Mouse (Mus musculus) brain, embryonic 18.5 days (tissue): ENCODE results near the gene Tmprss11a.

Experiments
- DNase-seq: peaks from one replicate; pipeline ENCODE4 v3.0.0-alpha.2; 2012; ENCODE audit warnings: low read depth, low spot score

Tmprss11a gene

DNA sequence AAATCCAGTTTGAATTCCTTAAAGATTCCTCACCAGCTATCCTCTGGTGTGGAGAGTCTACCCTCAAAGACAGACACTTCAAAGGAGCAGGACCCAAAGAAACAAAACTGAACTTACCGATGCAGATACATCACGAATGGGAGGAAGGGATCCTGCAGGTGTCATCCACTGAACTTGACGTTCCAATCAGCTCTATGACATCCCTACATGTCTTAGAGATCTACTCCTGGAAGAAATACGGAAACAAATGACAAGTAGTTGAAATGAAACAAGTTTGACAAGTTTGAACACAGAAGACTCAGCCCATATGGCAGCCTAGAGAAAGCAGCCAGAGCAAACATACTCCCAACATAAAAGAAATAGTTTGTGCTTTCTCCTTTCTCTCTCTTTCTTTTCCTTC lies at the start of gene Tmprss11a:
Gene Tmprss11a, minus strand, starts transcription at position 101 of the 400 bp plus-strand sequence.
- DNase-seq = no peak

DNA sequence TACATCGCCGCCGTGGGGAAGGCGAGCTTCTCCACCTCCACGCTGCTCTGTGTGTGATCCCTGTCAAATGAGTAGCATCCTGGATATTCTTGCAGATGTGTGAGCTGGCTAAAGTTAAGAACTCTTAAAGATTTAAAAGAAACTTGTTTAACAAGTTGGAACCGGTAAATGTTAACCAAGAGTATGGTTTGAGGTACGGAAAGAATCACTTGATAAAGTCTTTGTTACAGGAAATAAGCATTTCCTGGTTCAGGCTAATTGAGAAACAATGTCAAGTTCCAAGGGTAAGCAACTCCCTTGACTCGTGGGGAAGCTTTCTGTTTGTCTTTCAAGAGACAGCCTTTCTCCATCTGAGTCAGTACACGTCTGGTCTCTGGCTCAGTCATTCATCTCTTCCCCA lies 49.7 kb upstream of the Tmprss11a start, which contains the start of gene Tmprss11g:
Gene Tmprss11g, minus strand, starts transcription at position 101 of the 400 bp plus-strand sequence.
- no peak for DNase-seq

DNA sequence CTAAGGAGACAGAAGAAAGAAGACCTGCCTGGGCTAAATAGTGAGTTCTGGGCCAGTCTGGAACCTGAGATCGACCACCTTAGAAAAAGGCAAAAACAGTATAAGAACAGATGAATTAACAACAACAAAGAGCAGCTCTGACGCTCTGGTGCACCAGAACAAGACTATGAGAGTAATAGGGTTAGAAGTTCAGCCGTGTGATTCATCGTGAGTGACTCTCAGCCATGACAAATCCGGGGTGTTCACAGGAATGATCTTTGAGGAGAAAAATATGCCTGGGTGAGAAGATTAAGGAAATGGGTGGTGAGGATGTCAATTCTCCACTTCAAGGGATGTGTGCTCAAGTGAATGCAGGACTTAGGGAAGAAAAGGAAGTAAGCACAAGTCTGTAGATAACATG lies 42.7 kb upstream of the Tmprss11a start:
- DNase-seq = no peak

- DNase-seq = no peak
Measured at GRCm38 (mm10) chr5:86493453-86493852, 24.7 kb upstream of the Tmprss11a start.

GRCm38 (mm10) chr5:86482562-86482961 lies 13.8 kb upstream of the Tmprss11a start:
- no peak for DNase-seq

- no peak for DNase-seq
Measured at GRCm38 (mm10) chr5:86482031-86482430, 13.2 kb upstream of the Tmprss11a start.

DNA sequence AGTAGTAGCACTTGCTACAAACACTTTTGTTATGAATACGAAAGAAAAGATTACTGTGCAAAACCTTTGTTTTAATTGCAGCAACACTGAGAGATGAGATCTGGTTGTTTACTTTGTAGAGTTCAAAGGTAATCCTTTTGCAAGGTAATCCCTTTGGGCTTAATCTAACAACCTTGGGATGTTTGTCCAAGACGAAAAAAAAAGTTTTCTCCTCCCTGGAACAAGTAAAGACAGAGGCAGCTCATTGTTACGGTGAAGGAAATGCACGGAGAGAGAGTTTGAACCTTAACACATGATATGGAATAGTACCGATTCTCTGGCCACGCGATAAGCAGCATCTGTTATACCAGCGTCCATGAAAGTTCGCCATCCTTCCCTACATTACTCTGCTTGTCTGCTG lies 5.1 kb upstream of the Tmprss11a start:
- no peak for DNase-seq

- DNase-seq = no peak
Measured at GRCm38 (mm10) chr5:86439306-86439705, 29.5 kb downstream of the Tmprss11a start.

DNA sequence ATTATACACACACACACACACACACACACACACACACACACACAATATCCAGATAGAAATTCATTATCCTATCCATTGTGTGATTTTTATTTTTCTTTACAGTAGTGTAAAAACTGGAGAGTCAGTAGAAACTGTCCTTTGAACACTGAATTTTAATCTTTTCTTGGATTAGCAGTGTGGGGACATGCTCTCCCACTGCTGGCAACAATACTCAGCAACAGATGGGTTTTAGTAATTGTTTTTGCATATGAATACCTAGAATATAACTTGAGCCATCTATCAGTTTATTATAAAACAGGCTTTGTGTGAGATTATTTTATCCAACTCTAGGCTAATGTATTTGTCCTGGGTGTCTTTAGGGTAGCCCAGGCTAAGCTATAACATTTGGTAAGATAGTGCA lies 30.2 kb downstream of the Tmprss11a start:
- no peak for DNase-seq

GRCm38 (mm10) chr5:86432697-86433096 lies 36.1 kb downstream of the Tmprss11a start:
- DNase-seq = no peak

GRCm38 (mm10) chr5:86431096-86431495 lies 37.7 kb downstream of the Tmprss11a start:
- DNase-seq = no peak

GRCm38 (mm10) chr5:86421323-86422028 lies 47.3 kb downstream of the Tmprss11a start:
- DNase-seq = no peak

DNA sequence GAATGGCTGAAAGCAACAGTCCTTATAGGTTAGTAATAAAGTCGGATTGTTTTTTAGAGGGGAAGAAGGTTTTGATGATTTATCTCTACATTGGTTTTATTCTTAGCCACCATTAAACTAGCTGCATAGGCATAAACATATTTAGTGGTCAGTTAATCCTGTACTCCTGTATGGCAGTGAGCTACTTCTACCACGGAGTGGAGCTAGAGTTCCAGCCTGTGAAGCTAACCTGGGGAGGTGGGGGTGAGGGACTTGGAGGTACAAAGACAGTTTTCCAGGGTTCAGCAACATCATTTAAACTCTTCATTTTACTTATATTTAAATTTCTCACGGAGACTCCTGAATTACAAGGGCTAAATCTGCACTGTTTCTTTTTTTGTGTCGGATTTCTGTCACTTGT lies 49.3 kb downstream of the Tmprss11a start:
- DNase-seq = no peak

- DNase-seq = no peak
Measured at GRCm38 (mm10) chr5:86414280-86414679, 54.5 kb downstream of the Tmprss11a start.

- no peak for DNase-seq
Measured at GRCm38 (mm10) chr5:86410815-86411214, 58.0 kb downstream of the Tmprss11a start.

DNA sequence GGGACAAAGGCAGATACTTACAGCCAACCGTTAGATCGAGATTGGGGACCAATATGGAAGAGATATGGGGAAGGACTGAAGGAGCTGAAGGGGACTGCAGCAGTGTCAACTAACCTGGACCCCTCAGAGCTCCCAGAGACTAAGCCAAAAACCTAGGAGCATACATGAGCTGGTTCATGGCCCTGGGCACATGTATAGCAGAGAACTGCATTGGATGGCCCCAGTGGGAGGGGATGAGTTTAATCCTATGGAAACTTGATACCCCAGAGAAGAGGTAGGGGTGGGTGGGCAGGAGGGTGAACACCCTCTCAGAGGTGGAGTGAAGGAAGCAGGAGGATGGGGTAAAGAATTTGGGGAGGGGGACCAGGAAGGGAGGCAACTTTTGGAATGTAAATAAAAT lies 60.8 kb downstream of the Tmprss11a start:
- DNase-seq = no peak

- no peak for DNase-seq
Measured at GRCm38 (mm10) chr5:86407191-86407590, 61.6 kb downstream of the Tmprss11a start.

- DNase-seq = no peak
Measured at GRCm38 (mm10) chr5:86373320-86373719, 95.5 kb downstream of the Tmprss11a start, which contains the start of gene Tmprss11d. Tmprss11d (minus strand) TSS chr5:86373420.
